Mouse (Mus musculus): Measurements from ENCODE around the gene Ssr3.

- TF ChIP-seq CTCF (IDR thresholded peaks at IDR 0.05; ENCODE audit: low read depth, low read length) (no peak), GATA1 (IDR thresholded peaks at IDR 0.05; ENCODE audit: borderline replicate concordance, low read length) (no peak), TAL1 (conservative IDR thresholded peaks at IDR 0.05; ENCODE audit: low read depth, low read length) (no peak), POLR2AphosphoS5 (IDR thresholded peaks at IDR 0.05; ENCODE audit: insufficient replicate concordance, low read depth, low read length) (no peak)
Observed at GRCm38 (mm10) chr3:65392421-65392817, at the start of gene Ssr3.
